Comparison of ENCODE assay signal across 9 mouse cellular contexts in genomic region chr9:115308401-115308800, GRCm38 (mm10). TPM values are rescaled to one million over a fixed set of nuclear protein-coding genes. Genes with fewer than 3 reads are reported as not detected.
A peak's percentile ranks its signal among the peaks of the same experiment; 100 is the strongest.
DNase-seq lines count a peak whose midpoint lies in the region; ATAC-seq and TF ChIP-seq lines count a peak whose summit lies in the region.
"Had no signal": no experiment of that assay in that cellular context is flagged by ENCODE, and none has a peak within 500 bp of the region (broad histone marks: within the 10 kb centered on the region; RNA-seq: fewer than 3 reads in every experiment).

No protein-coding gene starts in this region.

- peaks cover 60% of the 10 kb centered on the region for H3K79me2 ChIP-seq in macrophage (ENCODE audit: inconsistent target)

- peak overlapping the region; percentile 60 for H3K4me2 ChIP-seq in heart, embryonic 15.5 days
- H3K4me2 ChIP-seq in forebrain, embryonic 16.5 days (ENCODE audit: low read length), result peak overlapping the region; percentile 74

- H3K4me1 ChIP-seq in heart, embryonic 15.5 days (replicated peaks), result peaks cover 32% of the 10 kb centered on the region
- peaks cover 0 to 5% of the 10 kb centered on the region in 2 experiments; a peak in 3 of 4 replicates for H3K4me1 ChIP-seq in ES-E14 (ENCODE audit: control insufficient read depth in 2 of 2, insufficient read depth in 2 of 2, low read length in 2 of 2, poor library complexity in 1 of 2)
- H3K4me1 ChIP-seq in forebrain, embryonic 16.5 days (replicated peaks; ENCODE audit: control insufficient read depth, insufficient read depth, low read length), result peaks cover 33% of the 10 kb centered on the region

- intact Hi-C loops in heart, postnatal 36 days (cut with DNase I), result no loop called here

- peak overlapping the region; percentile 95 for H3K9ac ChIP-seq in heart, embryonic 15.5 days
- peak overlapping the region; percentile 97; the same call in 1 of the 2 replicates for H3K9ac ChIP-seq in ES-E14 (ENCODE audit: insufficient read depth, low read depth, low read length, poor library complexity, severe bottlenecking)
- peak overlapping the region; percentile 97; the same call in 1 of the 2 replicates for H3K9ac ChIP-seq in forebrain, embryonic 16.5 days (replicated peaks; ENCODE audit: low read depth, low read length)

- no peaks in the 10 kb centered on the region for H3K9me3 ChIP-seq in heart, embryonic 15.5 days (replicated peaks)
- no peaks in the 10 kb centered on the region for H3K9me3 ChIP-seq in ES-E14 (ENCODE audit: control insufficient read depth, insufficient read depth, low read depth, low read length)
- H3K9me3 ChIP-seq in forebrain, embryonic 16.5 days (ENCODE audit: control insufficient read depth, low read length), result no peaks in the 10 kb centered on the region

- H3K27me3 ChIP-seq in heart, embryonic 15.5 days, result no peaks in the 10 kb centered on the region
- no peaks in the 10 kb centered on the region for H3K27me3 ChIP-seq in forebrain, embryonic 16.5 days (replicated peaks; ENCODE audit: control insufficient read depth, insufficient read depth, low read length)

- in situ Hi-C loops in ES-E14 (cut with MboI; ENCODE audit: low sequenced_read_pairs in 2 of 2, unreplicated experiment in 2 of 2), result no loop called here

- no peak for ATAC-seq in heart, embryonic 15.5 days (replicated peaks; ENCODE audit: insufficient number of reproducible peaks, insufficient read depth, low FRiP score, low read depth)
- no peak for ATAC-seq in forebrain, embryonic 16.5 days
- ATAC-seq: inflammation-experienced regulatory T-cells, adult 6 months had no signal

- WGBS in heart, embryonic 15.5 days, result 9% methylated on average over 4 of the region's 4 CpGs
- 4% methylated on average over 4 of the region's 4 CpGs for WGBS in forebrain, embryonic 16.5 days
- 23% methylated on average over 4 of the region's 4 CpGs for WGBS in macrophage (ENCODE audit: missing documents)

- peak overlapping the region; percentile 97 for H3K27ac ChIP-seq in heart, embryonic 15.5 days
- H3K27ac ChIP-seq in ES-E14 (ENCODE audit: insufficient read depth, low read depth, low read length, poor library complexity, severe bottlenecking) (no peak overlapping the region), macrophage (peak overlapping the region; percentile 67)
- H3K27ac ChIP-seq in forebrain, embryonic 16.5 days (ENCODE audit: low read length), result no peak overlapping the region

- H3K36me3 ChIP-seq in heart, embryonic 15.5 days, result no peaks in the 10 kb centered on the region
- H3K36me3 ChIP-seq in ES-E14 (ENCODE audit: control insufficient read depth, insufficient read depth, low read length, poor library complexity, severe bottlenecking) (no peaks in the 10 kb centered on the region), macrophage (ENCODE audit: inconsistent target) (no peaks in the 10 kb centered on the region)
- H3K36me3 ChIP-seq in forebrain, embryonic 16.5 days (ENCODE audit: control insufficient read depth, insufficient read depth), result no peaks in the 10 kb centered on the region

- H3K4me3 ChIP-seq in heart, embryonic 15.5 days, result peak overlapping the region; percentile 72
- H3K4me3 ChIP-seq in ES-E14 (ENCODE audit: insufficient read depth in 1 of 2, low read depth in 1 of 2, low read length in 2 of 2, poor library complexity in 1 of 2, severe bottlenecking in 1 of 2) (peak overlapping the region; percentile 93 to 98), macrophage (ENCODE audit: inconsistent target) (peak overlapping the region; percentile 87)
- H3K4me3 ChIP-seq in forebrain, embryonic 16.5 days (replicated peaks; ENCODE audit: low read length), result peak overlapping the region; percentile 97

- no peak for DNase-seq in heart, postnatal 36 days
- DNase-seq in ES-E14 (ENCODE audit: low read depth, low spot score), result no peak
- DNase-seq in urinary bladder, postnatal 25 days (ENCODE audit: low spot score), result no peak
- DNase-seq in urinary bladder, adult 18-20 months (ENCODE audit: low spot score in 2 of 2), result no peak
- DNase-seq in urinary bladder, postnatal 4 days (ENCODE audit: low spot score in 2 of 2), result no peak

TF ChIP-seq in ES-E14, 5 proteins besides CTCF, POLR2A, EP300 and RAD21:
- TF ChIP-seq CHD2 (IDR thresholded peaks at IDR 0.05; ENCODE audit: low read depth, low read length) (no peak), ZC3H11A (IDR thresholded peaks at IDR 0.05; ENCODE audit: borderline replicate concordance, low read depth, low read length) (no peak), MAFK (IDR thresholded peaks at IDR 0.05; ENCODE audit: insufficient read depth, low read depth, low read length) (no peak), ZNF384 (IDR thresholded peaks at IDR 0.05; ENCODE audit: low read depth, low read length) (no peak), HCFC1 (IDR thresholded peaks at IDR 0.05; ENCODE audit: borderline replicate concordance, insufficient read depth, low read length) (no peak)
TF ChIP-seq in ES-E14: peak in this region for 0.

RNA-seq across cellular contexts. Expression of gene Stt3b, which starts 1.8 kb away (rescaled TPM):
- polyA plus RNA-seq in heart, embryonic 15.5 days (2015; fragmentation: Nextera tagmentation; extraction: Ambion mirVana), result 64.0 and 76.2 TPM in 2 replicates
- total RNA-seq in heart, postnatal 36 days (2021), result 10 to 100 TPM; 55.3 to 57.4 TPM
- 150 and 160 TPM in 2 replicates for total RNA-seq in ES-E14 (2012; rRNA removed)
- 74.6 and 85.8 TPM in 2 replicates for polyA plus RNA-seq in forebrain, embryonic 16.5 days (2015; fragmentation: Nextera tagmentation; extraction: Ambion mirVana)
- total RNA-seq in macrophage (2018; cell fraction: chromatin; rRNA removed), result 10 to 100 TPM in 24 of 26 experiments, 1 to 10 TPM in 2; 7.9 to 26.9 (median 17.3) TPM
- total RNA-seq in macrophage (2018; cell fraction: cytosol; rRNA removed), result 100 to 1,000 TPM in 1 of 26 experiments, 10 to 100 TPM in 25; 51.5 to 103 (median 72.2) TPM
- 10 to 100 TPM; 24.0 to 91.0 (median 55.6) TPM for total RNA-seq in macrophage (2018; cell fraction: nucleus; rRNA removed)
- 61.3 to 81.0 TPM (median 62.2 TPM) in 3 replicates for polyA plus RNA-seq in macrophage (2018)

Comparison
In these comparisons a context has a peak if more than half of its experiments do, and no peak if none do; other contexts are left out.
1. H3K27ac ChIP-seq: peak in heart, embryonic 15.5 days (single experiment) and macrophage (single experiment); none in ES-E14 (single experiment) and forebrain, embryonic 16.5 days (single experiment).
2. Peak in every context shown above with its lines, with median percentiles within 50 percentile points of each other: H3K4me3 ChIP-seq and H3K9ac ChIP-seq.